Mouse (Mus musculus) left cerebral cortex, postnatal 4 days (tissue): ENCODE measurements around the gene Zkscan16. TPM values are rescaled to one million over a fixed set of nuclear protein-coding genes. Genes with fewer than 3 reads are reported as not detected.

Experiments
- DNase-seq: peaks from one replicate; pipeline ENCODE4 v3.0.0-alpha.2; 2022
- intact Hi-C: fragments of 180-260 bp; cut with DNase I; formaldehyde crosslinking; loops from one replicate; pipeline ENCODE4 v1.15.1; 2025
- total RNA-seq, 2 experiments: library from RNA; stranded (reverse); gene quantifications; 2 replicates each; pipeline ENCODE4 v1.2.3; 2021

The Zkscan16 gene
- total RNA-seq, 2 experiments from 2014 or later, result 11.9 to 13.0 TPM

DNA sequence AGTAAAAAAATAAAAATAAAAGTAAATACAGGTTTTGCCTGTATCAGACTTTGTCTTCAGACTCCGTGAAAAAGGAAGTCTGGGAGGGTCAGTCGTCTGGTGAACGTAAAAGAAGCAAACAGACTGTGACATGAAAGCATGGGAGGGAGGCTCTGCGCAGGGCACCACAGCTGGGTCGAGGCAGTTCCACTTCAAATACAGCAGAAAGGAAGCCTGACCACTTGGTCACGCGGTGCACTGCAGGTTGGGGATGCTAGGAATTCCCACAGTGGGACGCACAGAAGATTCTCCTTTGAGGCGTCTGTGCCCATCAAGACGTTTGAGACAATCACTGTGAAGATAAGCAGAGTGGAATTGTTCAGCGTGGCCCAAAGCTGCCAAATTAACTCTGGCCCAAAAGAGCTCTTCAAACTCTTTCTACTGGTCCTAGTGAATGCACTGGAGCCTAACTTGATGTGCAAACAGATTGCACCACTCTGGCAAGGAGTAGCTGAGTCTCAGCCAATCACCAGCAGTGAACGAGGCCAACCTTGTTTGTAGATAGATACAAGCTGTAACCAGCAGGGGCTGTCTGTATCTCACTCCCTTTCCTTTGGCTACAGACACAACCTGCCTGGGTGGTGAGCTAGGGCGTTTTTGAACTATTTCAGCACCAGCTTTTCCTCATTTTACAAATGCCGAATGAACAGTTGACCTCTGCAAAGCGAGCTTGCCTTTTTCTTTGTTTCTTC, 8.5 kb upstream of the Zkscan16 start:
- intact Hi-C loops, result no loop called here
- DNase-seq, result peak; percentile 59

DNA sequence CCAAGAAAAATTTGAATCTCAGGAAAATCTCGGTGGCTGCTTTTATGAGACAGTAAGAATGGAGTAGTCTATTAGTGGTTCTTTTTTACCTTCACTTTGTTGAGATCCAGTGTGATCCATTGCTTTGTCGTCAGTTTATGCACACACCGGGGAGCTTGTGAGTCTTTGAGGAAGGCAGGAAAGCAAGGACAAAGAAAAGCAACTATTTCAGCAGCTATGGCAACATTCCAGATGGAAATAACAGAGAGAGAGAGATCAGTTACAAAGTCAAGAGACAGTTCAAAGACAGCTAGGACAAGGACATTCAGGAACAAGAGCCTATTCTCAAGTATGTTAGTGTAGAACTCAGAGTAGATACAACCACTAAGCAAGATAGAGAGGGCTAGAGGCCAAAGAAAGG, 7.6 kb upstream of the Zkscan16 start:
- no peak for DNase-seq
- intact Hi-C loops, result no loop called here

DNA sequence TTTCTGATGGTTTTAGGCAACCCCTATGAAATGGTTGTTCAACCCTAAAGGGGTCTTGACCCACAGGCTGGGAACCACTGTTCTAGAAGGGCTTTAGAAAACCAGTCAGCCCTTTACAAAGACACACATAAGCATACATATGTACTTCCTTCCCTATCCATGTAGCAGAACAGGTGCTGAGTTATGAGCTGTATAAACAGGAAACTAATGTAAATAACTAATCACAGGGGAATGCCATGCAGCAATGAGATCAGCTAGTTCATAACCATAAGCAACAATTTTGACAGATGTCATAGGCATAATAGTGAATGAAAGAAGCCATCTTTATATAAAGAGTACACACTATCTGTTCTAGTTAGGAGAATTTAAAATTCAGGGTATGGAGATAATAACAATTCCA, 1.8 kb upstream of the Zkscan16 start:
- intact Hi-C loops, result no loop called here
- no peak for DNase-seq

DNA sequence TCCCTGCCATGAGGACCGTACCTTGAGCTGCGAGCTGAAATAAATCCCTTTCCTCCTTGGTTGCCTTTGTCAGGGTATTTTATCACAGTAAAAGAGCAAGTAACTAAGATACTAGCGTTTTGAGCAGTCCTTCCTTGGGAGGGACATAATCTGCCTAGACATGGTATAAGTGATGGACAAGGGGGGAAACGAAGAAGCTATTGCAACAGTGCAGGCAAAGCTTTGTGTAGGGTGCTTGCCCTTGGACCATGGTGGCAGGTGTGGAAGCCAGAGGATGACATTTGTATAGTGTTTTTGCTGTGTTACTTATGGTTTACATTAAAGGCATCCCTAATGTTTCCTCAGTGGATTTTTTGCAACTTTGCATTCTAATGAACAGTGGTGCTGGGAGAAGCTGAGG, 486 bp upstream of the Zkscan16 start:
- intact Hi-C loops, result no loop called here
- no peak for DNase-seq

DNA sequence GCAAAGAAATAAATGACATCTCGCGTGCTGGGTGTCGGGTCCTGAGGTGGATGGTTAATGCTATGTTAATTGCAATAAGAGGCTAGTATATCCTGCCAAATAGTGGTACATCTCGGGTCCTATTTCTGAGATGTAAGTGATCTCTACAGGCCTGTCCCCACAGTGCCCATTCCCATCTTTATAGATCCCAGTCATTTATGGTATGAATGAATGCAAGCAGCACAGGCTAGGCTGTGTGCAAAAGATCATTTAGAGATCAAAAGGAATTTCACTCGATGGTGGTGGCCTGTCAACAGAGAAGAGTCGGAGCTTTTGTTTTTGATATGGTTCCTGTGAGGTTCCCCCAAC, 752 bp downstream of the Zkscan16 start:
- DNase-seq, result no peak
- intact Hi-C loops, result no loop called here

DNA sequence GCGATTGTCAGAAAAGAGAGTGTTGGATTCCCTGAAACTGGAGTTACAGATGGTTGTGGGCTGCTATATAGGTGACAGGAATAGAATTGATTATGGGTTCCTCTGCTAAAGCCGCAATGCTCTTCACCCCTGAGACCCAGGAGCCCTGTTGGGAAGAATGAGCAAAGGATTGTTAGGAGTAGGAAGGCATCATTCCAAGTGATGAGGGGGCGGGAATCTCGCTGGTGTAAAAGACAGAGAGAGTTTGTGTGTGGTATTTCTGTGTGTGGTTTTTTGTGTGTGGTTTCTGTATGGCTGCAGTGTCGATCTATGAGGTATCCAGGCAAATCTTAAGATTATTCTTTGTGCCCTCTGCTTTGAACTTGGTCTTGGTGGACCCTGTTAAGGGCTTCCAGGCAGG, 1.3 kb downstream of the Zkscan16 start:
- DNase-seq, result no peak
- intact Hi-C loops, result no loop called here

DNA sequence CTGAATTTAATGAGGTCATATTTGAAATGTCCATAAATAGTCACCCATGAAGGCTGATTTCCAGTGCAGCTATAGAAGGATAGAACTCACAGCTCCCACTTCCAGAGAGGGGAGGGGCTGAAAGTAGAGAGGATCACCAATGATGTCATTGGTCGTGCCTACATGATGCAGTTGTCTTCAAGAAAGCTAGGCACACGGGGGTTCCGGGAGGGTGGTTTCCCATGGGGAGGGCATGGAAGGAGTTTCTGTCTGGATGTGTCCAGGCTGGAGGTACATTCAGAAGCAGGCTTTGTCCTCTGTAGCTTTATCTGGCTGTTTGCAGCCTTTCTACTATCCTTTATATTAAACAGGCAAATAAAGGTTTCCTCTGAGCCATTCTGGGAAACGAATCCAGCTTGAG, 5.0 kb downstream of the Zkscan16 start:
- no peak for DNase-seq
- intact Hi-C loops, result no loop called here

DNA sequence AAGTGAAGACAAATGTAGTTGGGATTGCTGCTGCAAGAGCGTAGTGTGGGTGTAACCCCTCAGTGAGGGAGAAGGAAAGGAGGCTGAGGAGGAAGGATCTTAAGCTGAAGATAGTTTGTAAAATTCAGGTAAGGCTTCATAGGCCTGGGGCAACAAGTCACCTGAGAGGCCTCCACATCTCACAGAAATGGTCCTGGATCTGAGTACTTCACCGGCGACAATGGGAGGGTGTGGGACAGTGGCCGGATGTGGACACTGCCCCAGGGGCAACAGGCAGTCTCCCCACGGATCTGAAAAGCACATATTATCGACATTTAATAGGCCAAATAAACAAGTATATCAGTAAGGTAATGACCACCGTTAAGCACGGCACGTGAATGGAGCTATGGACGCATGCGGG, 9.2 kb downstream of the Zkscan16 start:
- intact Hi-C loops, result no loop called here
- DNase-seq, result no peak

DNA sequence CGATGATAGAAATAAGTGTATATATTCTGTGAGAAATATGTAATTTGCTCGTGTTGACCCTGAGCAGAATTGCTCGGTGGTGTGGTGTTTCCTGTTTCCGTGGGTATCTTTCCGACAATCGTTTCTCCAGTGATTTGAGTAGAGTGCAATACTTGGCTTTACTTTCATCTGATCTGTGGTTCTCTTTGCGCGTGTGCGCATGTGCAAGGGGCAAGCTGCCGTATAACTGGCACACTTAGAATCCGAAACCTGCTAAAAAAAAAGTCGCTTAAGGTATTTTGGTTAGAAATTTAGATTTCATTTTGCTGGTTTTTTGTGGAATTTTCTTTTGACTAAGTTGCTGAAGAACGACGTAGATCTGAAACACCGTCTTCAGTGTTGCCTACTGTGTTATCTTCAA, 18.3 kb downstream of the Zkscan16 start:
- intact Hi-C loops, result no loop called here
- no peak for DNase-seq

DNA sequence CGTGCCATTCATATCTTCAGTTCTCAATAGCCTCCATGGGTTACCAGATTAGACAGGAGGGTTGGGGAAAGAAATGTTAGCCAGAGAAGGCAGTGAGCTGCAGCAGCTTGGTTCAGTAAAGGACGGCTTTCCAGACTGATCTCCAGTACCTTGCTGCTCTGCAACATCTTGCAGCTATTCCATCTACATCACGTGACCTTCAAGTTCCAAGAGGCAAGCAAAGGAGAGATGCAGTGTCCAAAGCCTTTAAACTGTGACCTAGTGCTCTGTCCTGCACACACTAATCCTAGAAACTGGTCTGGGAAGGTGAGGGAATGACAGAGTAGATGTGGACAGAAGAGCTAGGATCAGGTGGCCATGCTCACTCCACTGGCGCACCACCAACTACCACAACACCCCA, 19.8 kb downstream of the Zkscan16 start:
- no peak for DNase-seq
- intact Hi-C loops, result no loop called here

DNA sequence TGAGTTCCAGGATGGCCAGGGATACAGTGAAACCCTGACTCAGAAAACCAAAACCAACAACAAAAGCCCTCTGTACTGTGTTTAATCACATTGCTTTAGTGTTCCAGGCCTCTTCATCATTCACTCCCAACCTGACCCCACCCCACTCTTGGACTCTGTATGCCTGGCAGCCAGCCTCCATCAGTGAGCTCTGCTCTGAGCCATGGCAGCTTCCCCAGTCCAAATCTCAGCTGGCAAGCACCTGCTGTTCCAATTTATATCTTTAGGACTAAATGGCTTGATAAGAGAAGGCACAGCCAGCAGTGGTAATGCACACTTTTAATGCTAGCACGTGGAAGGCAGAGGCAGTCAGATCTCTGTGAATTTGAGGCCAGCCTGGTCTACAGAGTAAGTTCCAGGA, 21.7 kb downstream of the Zkscan16 start:
- DNase-seq, result no peak
- intact Hi-C loops, result no loop called here

DNA sequence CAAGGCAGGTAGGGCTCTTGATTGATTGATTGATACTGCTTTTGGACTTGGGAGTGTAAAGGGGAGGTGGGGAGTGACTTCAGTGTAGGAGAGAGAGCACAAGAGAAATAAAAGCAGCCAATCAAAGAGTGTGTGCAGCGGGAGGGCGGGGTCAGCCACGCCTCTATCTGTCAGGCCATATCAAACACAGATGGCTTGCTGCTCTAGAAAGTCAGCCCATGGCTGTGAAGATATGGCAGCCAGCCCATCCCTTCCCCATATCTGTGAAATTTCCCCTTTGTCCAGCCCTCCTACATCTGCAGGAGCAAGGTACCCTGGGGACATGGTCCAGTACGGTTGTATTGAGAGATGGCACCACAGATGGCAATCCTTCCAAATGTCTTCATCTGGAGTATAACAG, 27.2 kb downstream of the Zkscan16 start:
- no peak for DNase-seq
- intact Hi-C loops, result no loop called here

DNA sequence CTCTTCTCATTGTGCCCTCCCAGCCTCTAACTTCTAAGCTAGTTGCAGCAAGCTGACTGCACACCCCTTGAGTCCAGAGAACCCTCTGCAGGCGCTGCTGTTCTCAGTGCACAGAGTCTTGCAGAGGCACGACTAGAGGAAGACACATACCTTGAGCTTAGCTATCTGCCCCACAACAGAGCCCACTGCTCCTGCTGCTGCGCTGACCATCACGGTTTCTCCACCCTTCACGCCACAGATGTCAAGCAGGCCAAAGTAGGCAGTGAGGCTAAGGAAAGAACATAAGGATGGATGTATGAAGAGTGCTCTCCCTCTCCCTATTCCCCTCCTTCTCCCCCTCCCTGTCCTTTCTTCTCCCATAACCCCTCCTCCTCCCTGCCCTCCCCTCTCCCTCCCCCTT, 32.3 kb downstream of the Zkscan16 start:
- intact Hi-C loops, result no loop called here
- DNase-seq, result no peak

DNA sequence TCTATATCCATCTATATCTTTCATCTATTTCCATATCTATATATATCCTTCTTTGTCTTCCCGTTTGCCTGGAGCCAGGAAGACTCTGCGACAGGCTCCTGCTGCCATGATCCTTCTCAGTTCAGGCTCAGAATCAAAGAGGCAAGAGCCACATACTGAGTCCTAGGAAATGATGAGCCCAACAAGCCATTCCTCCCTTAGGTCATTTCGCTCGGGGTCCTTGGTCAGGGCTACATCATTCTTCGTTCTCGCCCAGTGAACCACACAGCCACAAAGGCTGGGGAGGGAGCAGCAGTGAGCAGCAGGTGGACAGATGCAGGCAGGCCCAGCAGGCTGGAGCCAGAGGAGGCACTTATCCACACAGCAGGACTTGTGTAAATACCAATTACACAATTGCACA, 38.0 kb downstream of the Zkscan16 start:
- intact Hi-C loops, result no loop called here
- no peak for DNase-seq

DNA sequence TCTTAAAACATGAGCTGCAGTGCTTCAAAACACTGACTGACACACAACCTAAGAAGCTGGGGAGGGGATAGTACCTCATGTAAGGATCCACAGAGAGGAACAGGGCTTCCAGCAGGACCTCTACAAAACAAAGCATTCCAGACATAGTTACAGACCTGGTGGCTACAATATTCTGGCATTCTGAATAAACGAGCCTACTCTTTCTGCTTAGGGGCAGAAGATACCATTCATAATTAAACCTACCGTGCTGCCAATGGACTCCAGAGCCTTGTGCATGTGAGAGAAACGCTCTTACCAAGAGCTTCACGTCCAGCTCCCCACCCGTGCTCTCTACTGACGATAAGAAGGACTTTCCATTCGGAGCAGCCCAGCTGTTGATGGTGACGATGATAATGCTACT, 39.4 kb downstream of the Zkscan16 start:
- DNase-seq, result no peak
- intact Hi-C loops, result no loop called here

DNA sequence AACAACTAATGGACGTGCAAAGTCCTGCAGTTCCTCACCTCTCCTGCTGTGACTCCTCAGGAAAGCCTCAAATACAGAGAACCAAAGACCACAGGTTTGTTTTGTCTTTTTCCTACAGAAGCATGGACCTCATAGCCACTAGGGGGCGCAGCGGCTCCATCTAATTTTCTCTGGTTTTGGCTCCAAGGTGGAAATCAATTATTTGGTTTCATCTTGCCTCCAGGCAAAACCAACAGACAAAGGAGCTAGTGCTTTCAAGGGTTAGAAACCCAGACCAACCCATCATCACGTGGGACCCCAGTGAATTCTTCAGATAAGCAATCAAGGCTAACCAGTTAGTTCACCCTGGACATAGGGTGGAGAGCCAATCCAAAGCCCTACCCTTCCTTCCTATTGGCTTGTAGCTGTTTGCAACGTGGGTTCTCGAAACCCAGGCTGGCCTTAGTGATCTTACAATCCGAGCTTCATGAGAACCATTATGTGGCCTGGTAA, 41.8 kb downstream of the Zkscan16 start:
- intact Hi-C loops, result no loop called here
- DNase-seq, result peak; percentile 78

DNA sequence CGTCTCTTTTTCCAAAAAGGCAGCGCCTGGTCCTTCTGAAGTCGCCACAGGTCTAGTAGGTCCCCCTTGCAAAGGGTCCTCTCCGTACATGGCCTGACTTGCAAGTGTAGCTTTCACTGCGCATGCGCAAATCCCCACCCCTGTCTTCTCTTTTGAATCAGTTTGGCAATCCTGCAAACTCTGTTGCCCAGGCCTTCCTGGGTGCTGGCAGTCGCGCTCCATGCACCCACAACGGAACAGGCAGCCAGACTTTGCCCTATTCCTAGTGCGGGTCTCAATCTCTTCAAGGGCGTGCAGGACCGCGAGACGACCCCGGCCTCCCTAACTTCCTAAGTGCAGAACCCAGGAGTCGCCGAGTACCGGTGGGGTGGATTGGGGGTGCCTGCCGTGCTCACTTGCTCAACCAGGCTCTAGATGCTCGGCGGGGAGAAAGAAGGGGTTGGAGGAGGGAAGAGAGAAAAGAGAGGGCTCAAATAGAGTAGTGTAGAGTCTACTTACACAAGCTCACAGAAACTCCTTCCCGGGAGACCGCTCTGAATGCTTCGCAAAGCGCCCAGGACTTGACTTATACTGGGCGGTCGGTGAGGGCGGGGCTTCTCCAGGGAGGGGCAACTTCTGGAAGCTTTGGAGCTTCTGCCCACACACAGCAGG, 43.2 kb downstream of the Zkscan16 start, which contains the start of gene Ptgr1:
Gene Ptgr1, minus strand, starts transcription at position 580 of the 651 bp plus-strand sequence.
- peak; percentile 89 for DNase-seq
- intact Hi-C loops, result no loop called here

DNA sequence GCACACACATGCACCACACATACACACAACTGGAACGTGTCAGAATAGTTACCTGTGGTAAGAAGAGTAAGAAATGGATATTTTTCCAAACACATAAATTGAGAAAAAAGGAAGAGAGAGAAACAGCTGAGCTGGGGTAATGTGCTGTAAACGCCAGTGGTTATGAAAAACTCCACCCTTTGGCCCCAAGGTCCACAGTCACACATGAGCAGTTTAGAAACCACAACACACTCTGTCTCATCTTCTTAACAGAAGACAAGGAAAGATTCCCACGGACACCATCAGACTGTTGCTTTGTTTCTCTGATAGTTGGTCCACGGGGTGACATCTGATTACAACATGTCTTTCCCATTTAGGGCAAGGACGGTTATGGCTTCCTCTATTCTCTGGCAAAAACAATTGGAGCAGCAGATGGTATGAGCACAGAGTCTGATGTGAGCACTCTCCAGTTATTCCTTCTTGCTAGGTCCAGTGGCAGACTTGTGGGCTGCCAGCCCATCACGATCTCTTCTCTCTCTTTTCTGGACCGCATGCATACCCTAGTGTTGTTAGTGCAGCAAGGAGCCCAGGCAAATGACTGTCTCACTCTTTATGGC, 46.0 kb downstream of the Zkscan16 start:
- intact Hi-C loops, result no loop called here
- DNase-seq, result no peak

DNA sequence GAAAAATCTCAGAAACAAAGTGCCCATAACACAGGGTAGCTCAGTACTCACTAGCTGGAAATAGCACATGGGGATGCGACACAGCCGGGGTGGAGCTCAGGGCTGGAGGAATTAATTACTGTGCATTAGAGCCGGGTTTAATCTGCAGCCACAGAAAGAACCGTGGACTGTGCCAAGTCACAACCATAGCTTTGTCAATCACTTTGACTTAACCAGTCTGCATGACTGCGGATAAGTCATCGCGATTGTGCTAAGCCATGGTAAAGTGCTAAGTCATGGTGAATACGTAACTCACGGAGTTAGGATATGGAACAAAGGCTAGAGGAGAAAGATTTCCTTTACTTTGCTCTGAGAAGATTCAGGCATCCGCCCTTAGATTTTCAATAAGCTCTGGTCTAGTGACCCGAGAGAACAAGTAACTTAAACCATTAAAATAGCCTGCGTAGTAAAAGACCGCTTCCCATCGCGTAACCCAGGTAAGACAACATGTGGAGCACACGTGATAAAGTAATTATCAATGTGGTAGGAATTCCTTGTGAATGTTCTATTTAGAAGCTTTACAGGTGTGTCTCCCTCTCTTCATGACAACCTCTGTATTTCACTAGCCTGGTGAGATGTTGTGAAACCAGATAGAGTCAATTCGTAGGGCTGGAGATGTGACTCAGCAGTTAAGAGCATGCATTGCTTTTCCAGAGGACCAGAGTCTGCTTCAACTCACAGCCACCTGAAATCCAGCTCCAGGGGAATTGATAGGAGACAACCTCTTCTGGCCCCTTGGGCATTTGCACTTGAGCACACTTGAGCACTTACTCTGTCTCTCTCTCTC, 47.4 kb downstream of the Zkscan16 start:
- intact Hi-C loops, result no loop called here
- DNase-seq, result no peak

DNA sequence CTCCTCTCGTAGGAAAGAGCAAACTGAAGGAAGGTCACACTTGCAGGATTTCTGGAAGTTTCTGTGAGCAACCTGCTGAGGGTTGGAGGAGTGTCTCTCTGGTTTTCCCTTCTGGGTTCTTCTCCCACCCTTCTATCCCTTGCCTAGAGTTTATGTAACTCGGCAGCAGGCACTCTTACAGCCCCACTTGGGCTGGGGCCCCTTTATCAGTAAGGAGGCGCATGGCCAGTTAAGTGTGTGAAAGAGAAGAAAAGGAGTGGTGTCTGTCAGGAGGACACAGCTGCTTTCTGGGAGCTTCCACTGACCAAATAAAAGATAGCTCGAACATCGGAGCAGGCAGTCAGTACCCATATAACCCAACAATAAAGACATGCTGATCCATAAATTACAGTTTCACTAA, 48.8 kb downstream of the Zkscan16 start:
- DNase-seq, result no peak
- intact Hi-C loops, result no loop called here

DNA sequence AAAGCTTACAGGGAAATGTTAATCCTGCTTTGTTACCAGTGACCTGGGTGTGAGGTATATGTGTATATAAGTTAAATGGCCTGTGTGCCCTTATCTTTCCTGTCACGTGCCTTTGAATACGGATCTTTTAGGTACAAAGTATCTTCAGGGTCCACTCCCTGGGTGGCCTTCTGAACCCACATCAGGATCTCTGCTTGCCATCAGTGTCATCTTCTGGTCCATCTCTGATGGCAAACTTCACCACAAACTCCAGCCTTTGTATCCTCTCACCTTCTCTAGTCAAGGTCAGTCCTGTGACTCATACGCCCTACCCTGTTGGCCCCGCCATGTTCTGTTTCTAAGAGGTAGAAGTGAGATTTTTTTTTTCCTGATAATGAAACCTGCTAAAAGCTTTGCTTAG, 51.3 kb downstream of the Zkscan16 start, which contains the start of gene Dnajc25:
Gene Dnajc25, plus strand, starts transcription at position 301 of the 400 bp plus-strand sequence.
- intact Hi-C loops, result loop anchor here (5.0 kb wide), 1 partner anchor 727 kb away; no protein-coding TSS in a partner anchor

More for the DNA sequence above, 51.3 kb downstream of the Zkscan16 start, which contains the start of gene Dnajc25:
- DNase-seq, result no peak
